Mouse (Mus musculus) myocyte (in vitro differentiated cells): ENCODE measurements around the gene Hist1h3d.
"Not testable (repeated sequence)": the region's sequence is repeated elsewhere in the genome, so short reads cannot be mapped to it uniquely, and the experiment has no call there.

ENCODE experiments used
- CEBPB ChIP-seq: IDR thresholded peaks from 2 replicates; pipeline ENCODE4 v1.6.1; 2011; ENCODE audit warnings: mild to moderate bottlenecking, moderate library complexity; ENCODE audit not compliant: poor library complexity, insufficient read depth, severe bottlenecking
- E2F4 ChIP-seq: IDR thresholded peaks from one replicate; pipeline ENCODE4 v1.6.1; 2011; ENCODE audit warnings: mild to moderate bottlenecking, control low read depth, moderate library complexity; ENCODE audit not compliant: insufficient read depth
- MAX ChIP-seq: IDR thresholded peaks from one replicate; pipeline ENCODE4 v1.6.1; 2011; ENCODE audit warnings: low read depth, mild to moderate bottlenecking, control low read depth
- MYOD1 ChIP-seq, 3 experiments: IDR thresholded peaks; one replicate each; pipeline ENCODE4 v1.6.1; 2011; ENCODE audit warnings: control low read depth in 2 of 3, low read depth in 2 of 3, mild to moderate bottlenecking in 2 of 3, moderate library complexity in 1 of 3; ENCODE audit not compliant: insufficient read length in 2 of 3, control insufficient read depth in 1 of 3
- POLR2A ChIP-seq: IDR thresholded peaks from one replicate; pipeline ENCODE4 v1.6.1; 2011; ENCODE audit warnings: low read depth, mild to moderate bottlenecking, control low read depth, moderate library complexity; ENCODE audit not compliant: insufficient read length
- POLR2AphosphoS2 ChIP-seq: IDR thresholded peaks from one replicate; pipeline ENCODE4 v1.6.1; 2011; ENCODE audit warnings: low read depth, control low read depth; ENCODE audit not compliant: insufficient read length
- REST ChIP-seq: IDR thresholded peaks from one replicate; pipeline ENCODE4 v1.6.1; 2011; ENCODE audit warnings: mild to moderate bottlenecking, control low read depth, moderate library complexity; ENCODE audit not compliant: insufficient read depth, insufficient read length
- TCF12 ChIP-seq: IDR thresholded peaks from one replicate; pipeline ENCODE4 v1.6.1; 2011; ENCODE audit warnings: mild to moderate bottlenecking, control low read depth; ENCODE audit not compliant: poor library complexity, insufficient read depth, severe bottlenecking

GRCm38 (mm10) chr13:23573034-23573897, 2.3 kb upstream of the Hist1h3d start:
- not testable (repeated sequence) for TF ChIP-seq POLR2A; MYOD1 (IDR thresholded peaks at IDR 0.05; ENCODE audit: control insufficient read depth in 1 of 3, insufficient read length in 2 of 3, low read depth in 2 of 3); POLR2AphosphoS2; REST; MAX; TCF12; CEBPB; E2F4
